Mouse (Mus musculus): ENCODE results near the gene Pdia5. TPM values are rescaled to one million over a fixed set of nuclear protein-coding genes. Genes with fewer than 3 reads are reported as not detected.

The Pdia5 gene
- not detected for polyA plus RNA-seq (2017; shearing (Covaris generic))

GRCm38 (mm10) chr16:35490231-35491070, at the start of gene Pdia5:
Pdia5 (minus strand) TSS chr16:35490873.

GRCm38 (mm10) chr16:35363150-35364062, 127.3 kb downstream of the Pdia5 start, which contains the start of gene Sec22a:
Sec22a (minus strand) TSS chr16:35363918.

Other genes with a start within 250 kb of the Pdia5 start
- 41.9 TPM for gene Sec22a, start 127.0 kb downstream of the Pdia5 start, polyA plus RNA-seq (2017; shearing (Covaris generic))
- gene Sema5b, start 50.3 kb upstream of the Pdia5 start, polyA plus RNA-seq (2017; shearing (Covaris generic)) = not detected